Mouse (Mus musculus): Measurements from ENCODE around the gene 0610040J01Rik. TPM values are rescaled to one million over a fixed set of nuclear protein-coding genes. Genes with fewer than 3 reads are reported as not detected.

0610040J01Rik gene
- polyA plus RNA-seq, 1 experiment: 1.4 TPM

GRCm38 (mm10) chr5:63910171-63910960 is 98.2 kb downstream of the 0610040J01Rik start:
- no peaks in the 10 kb centered on the region for H3K36me3 ChIP-seq (ENCODE audit: control insufficient read depth, insufficient read depth, low read length)
- no peak overlapping the region for H3K27ac ChIP-seq (ENCODE audit: insufficient read depth, low read length)
- WGBS: 90% methylated on average over 10 of the region's 10 CpGs
- H3K27me3 ChIP-seq (ENCODE audit: control insufficient read depth, insufficient read depth, low read length): no peaks in the 10 kb centered on the region
- DNase-seq (ENCODE audit: low read depth in 1 of 2, low spot score in 2 of 2): no peak
- no peaks in the 10 kb centered on the region for H3K4me1 ChIP-seq (ENCODE audit: control insufficient read depth, insufficient read depth, insufficient read length)
- TF ChIP-seq CTCF (IDR thresholded peaks at IDR 0.05; ENCODE audit: extremely low read depth, insufficient read depth, insufficient read length, insufficient replicate concordance) (no peak), POLR2A (IDR thresholded peaks at IDR 0.05; ENCODE audit: low read depth, low read length) (no peak)
- no peak overlapping the region for H3K4me3 ChIP-seq (ENCODE audit: extremely low read depth, insufficient read depth, insufficient read length)

DNA sequence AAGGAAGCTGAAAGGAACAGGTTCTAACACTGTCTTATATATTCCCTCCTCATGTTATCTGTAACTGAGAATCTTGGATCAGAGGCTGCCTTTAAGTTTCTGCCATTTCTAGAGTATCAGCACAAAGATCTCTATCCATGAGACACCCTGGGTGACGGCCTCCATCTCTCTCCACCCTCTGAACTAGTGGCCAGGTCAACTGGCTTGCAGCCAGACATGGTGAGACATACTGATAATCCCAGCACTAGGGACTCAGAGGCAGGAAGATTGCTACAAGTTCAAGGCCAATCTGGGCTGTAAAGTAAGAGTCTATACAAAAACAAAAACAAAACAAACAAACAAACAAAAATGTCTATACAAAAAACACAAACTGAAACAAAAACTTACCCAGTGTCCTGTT is 102.7 kb downstream of the 0610040J01Rik start:
- H3K36me3 ChIP-seq (ENCODE audit: control insufficient read depth, insufficient read depth, low read length): no peaks in the 10 kb centered on the region
- H3K4me3 ChIP-seq (ENCODE audit: extremely low read depth, insufficient read depth, insufficient read length): no peak overlapping the region
- no peak overlapping the region for H3K27ac ChIP-seq (ENCODE audit: insufficient read depth, low read length)
- TF ChIP-seq POLR2A (IDR thresholded peaks at IDR 0.05; ENCODE audit: low read depth, low read length) (no peak), CTCF (IDR thresholded peaks at IDR 0.05; ENCODE audit: extremely low read depth, insufficient read depth, insufficient read length, insufficient replicate concordance) (no peak)
- H3K4me1 ChIP-seq (ENCODE audit: control insufficient read depth, insufficient read depth, insufficient read length): no peaks in the 10 kb centered on the region
- no peak for DNase-seq (ENCODE audit: low read depth in 1 of 2, low spot score in 2 of 2)
- H3K27me3 ChIP-seq (ENCODE audit: control insufficient read depth, insufficient read depth, low read length): no peaks in the 10 kb centered on the region
- WGBS: 90% methylated on average over 1 of the region's 1 CpGs

- Histone ChIP-seq H3K4me3 (ENCODE audit: extremely low read depth, insufficient read depth, insufficient read length) (no peak overlapping the region), H3K36me3 (ENCODE audit: control insufficient read depth, insufficient read depth, low read length) (no peaks in the 10 kb centered on the region), H3K27me3 (ENCODE audit: control insufficient read depth, insufficient read depth, low read length) (no peaks in the 10 kb centered on the region), H3K4me1 (ENCODE audit: control insufficient read depth, insufficient read depth, insufficient read length) (no peaks in the 10 kb centered on the region), H3K27ac (ENCODE audit: insufficient read depth, low read length) (no peak overlapping the region)
- TF ChIP-seq POLR2A (IDR thresholded peaks at IDR 0.05; ENCODE audit: low read depth, low read length) (no peak), CTCF (IDR thresholded peaks at IDR 0.05; ENCODE audit: extremely low read depth, insufficient read depth, insufficient read length, insufficient replicate concordance) (no peak)
- WGBS: 94% methylated on average over 10 of the region's 10 CpGs
- no peak for DNase-seq (ENCODE audit: low read depth in 1 of 2, low spot score in 2 of 2)
Observed at GRCm38 (mm10) chr5:63916457-63917139, 104.4 kb downstream of the 0610040J01Rik start.

GRCm38 (mm10) chr5:63918201-63918600 is 106.0 kb downstream of the 0610040J01Rik start:
- no peaks in the 10 kb centered on the region for H3K27me3 ChIP-seq (ENCODE audit: control insufficient read depth, insufficient read depth, low read length)
- H3K4me1 ChIP-seq (ENCODE audit: control insufficient read depth, insufficient read depth, insufficient read length): no peaks in the 10 kb centered on the region
- H3K27ac ChIP-seq (ENCODE audit: insufficient read depth, low read length): no peak overlapping the region
- H3K36me3 ChIP-seq (ENCODE audit: control insufficient read depth, insufficient read depth, low read length): no peaks in the 10 kb centered on the region
- TF ChIP-seq CTCF (IDR thresholded peaks at IDR 0.05; ENCODE audit: extremely low read depth, insufficient read depth, insufficient read length, insufficient replicate concordance) (no peak), POLR2A (IDR thresholded peaks at IDR 0.05; ENCODE audit: low read depth, low read length) (no peak)
- H3K4me3 ChIP-seq (ENCODE audit: extremely low read depth, insufficient read depth, insufficient read length): no peak overlapping the region
- WGBS: 89% methylated on average over 4 of the region's 4 CpGs
- DNase-seq (ENCODE audit: low read depth in 1 of 2, low spot score in 2 of 2): no peak

DNA sequence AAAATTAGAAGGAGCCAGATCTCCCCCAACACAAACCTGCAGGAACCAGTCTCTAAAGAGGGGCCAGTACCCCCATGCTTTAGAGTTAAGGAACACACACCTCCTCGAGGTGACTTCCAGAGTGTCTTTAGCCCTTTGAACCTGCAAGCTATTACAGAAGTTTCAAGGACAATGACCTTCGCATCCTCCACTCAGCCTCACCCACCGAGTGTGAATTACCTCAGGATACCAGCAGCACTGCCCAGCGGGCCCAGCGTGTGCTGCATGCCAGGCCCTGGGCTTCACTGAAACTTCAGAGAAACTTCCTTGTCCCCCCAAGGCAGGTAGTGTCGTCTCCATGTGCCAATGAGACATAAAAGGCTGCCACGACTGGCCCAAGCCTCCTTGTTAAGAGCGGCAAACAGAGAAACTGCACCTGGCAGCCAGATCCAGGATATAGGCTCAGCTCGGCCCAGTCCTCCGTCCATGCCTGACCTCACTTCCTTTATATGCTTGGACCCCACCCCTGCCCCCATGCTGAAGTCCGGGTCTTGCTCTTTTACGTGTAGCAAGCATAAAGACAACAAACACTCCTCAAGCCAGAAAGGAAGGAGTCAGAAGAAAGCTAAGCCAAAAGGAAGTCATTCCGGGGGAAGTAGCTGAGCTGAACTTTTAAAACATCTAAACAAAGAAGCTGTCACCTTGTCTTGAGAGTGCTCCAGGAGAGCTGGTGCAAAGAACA is 111.3 kb downstream of the 0610040J01Rik start:
- no peak overlapping the region for H3K4me3 ChIP-seq (ENCODE audit: extremely low read depth, insufficient read depth, insufficient read length)
- DNase-seq (ENCODE audit: low read depth in 1 of 2, low spot score in 2 of 2): no peak
- H3K36me3 ChIP-seq (ENCODE audit: control insufficient read depth, insufficient read depth, low read length): peaks cover 3% of the 10 kb centered on the region; the same call in 1 of the 2 replicates
- no peak for TF ChIP-seq CTCF (IDR thresholded peaks at IDR 0.05; ENCODE audit: extremely low read depth, insufficient read depth, insufficient read length, insufficient replicate concordance)
- no peak for TF ChIP-seq POLR2A (IDR thresholded peaks at IDR 0.05; ENCODE audit: low read depth, low read length)
- no peak overlapping the region for H3K27ac ChIP-seq (ENCODE audit: insufficient read depth, low read length)
- 89% methylated on average over 13 of the region's 13 CpGs for WGBS
- no peaks in the 10 kb centered on the region for H3K4me1 ChIP-seq (ENCODE audit: control insufficient read depth, insufficient read depth, insufficient read length)
- no peaks in the 10 kb centered on the region for H3K27me3 ChIP-seq (ENCODE audit: control insufficient read depth, insufficient read depth, low read length)

DNA sequence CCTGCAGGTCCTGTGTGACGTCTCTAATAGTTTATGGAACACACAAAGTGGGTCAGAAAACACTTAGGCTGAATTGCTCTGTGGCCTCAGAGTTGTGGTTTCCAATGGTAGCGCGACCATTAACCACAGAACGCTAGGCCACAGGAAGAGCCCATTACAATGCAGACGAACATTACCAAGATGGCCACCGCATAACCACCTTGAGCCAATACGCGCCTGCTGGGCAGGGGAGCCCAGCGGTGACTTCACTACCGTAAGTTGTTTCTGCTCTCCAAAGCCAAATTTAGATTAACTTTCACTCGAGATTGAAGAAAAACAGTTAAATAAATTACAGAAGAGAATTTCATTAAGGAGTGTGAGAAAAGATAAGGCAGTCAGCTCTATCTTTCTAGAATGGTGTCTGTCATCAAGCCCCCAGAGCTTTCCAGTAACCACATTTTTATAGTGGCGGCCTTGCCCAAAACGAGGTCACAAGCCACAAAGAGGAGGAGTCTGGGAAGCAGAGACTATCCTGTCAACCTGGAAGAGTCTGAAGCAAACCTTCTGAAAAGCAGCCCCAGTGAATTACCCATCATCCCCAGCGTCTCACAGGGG is 113.0 kb downstream of the 0610040J01Rik start:
- WGBS: 73% methylated on average over 14 of the region's 14 CpGs

More for the DNA sequence above, 113.0 kb downstream of the 0610040J01Rik start:
- Histone ChIP-seq H3K4me3 (ENCODE audit: extremely low read depth, insufficient read depth, insufficient read length) (no peak overlapping the region), H3K4me1 (ENCODE audit: control insufficient read depth, insufficient read depth, insufficient read length) (no peaks in the 10 kb centered on the region), H3K36me3 (ENCODE audit: control insufficient read depth, insufficient read depth, low read length) (peaks cover 3% of the 10 kb centered on the region; the same call in 1 of the 2 replicates), H3K27ac (ENCODE audit: insufficient read depth, low read length) (no peak overlapping the region), H3K27me3 (ENCODE audit: control insufficient read depth, insufficient read depth, low read length) (no peaks in the 10 kb centered on the region)
- DNase-seq (ENCODE audit: low read depth in 1 of 2, low spot score in 2 of 2): no peak
- TF ChIP-seq POLR2A (IDR thresholded peaks at IDR 0.05; ENCODE audit: low read depth, low read length): no peak
- TF ChIP-seq CTCF (IDR thresholded peaks at IDR 0.05; ENCODE audit: extremely low read depth, insufficient read depth, insufficient read length, insufficient replicate concordance): no peak

Measured in spleen, adult 2 months (tissue).